Mouse (Mus musculus) gastrocnemius, postnatal 4 days (tissue): ENCODE results near the gene Rps27rt. TPM values are rescaled to one million over a fixed set of nuclear protein-coding genes. Genes with fewer than 3 reads are reported as not detected.

Experiments
- DNase-seq, 2 experiments: peaks; one replicate each; pipeline ENCODE4 v3.0.0; 2021 to 2022; ENCODE audit warnings: low spot score in 2 of 2, mixed read lengths in 2 of 2
- total RNA-seq, 2 experiments: library from RNA; stranded (reverse); gene quantifications; 2 replicates each; pipeline ENCODE4 v1.2.3; 2021

Gene Rps27rt
- total RNA-seq, 2 experiments from 2014 or later, result 43.9 to 44.9 TPM

GRCm38 (mm10) chr9:114932607-114933006 lies 49.9 kb downstream of the Rps27rt start:
- DNase-seq, result no peak

Other genes with a start within 250 kb of the Rps27rt start
- gene Cmtm7, start 200.9 kb downstream of the Rps27rt start, total RNA-seq, result 10 to 100 TPM; 27.5 to 32.2 TPM
- 1 to 10 TPM; 3.3 to 3.9 TPM for gene Cmtm8, start 138.6 kb downstream of the Rps27rt start, total RNA-seq
- 10 to 100 TPM; 26.6 to 27.0 TPM for gene Gpd1l, start 48.8 kb downstream of the Rps27rt start, total RNA-seq
- 1 to 10 TPM; 8.2 to 8.4 TPM for gene Osbpl10, start 4.2 kb downstream of the Rps27rt start, total RNA-seq